Mouse (Mus musculus): ENCODE results near the gene Serpinf2. TPM values are rescaled to one million over a fixed set of nuclear protein-coding genes. Genes with fewer than 3 reads are reported as not detected.
"Not testable (repeated sequence)": the region's sequence is repeated elsewhere in the genome, so short reads cannot be mapped to it uniquely, and the experiment has no call there.

Serpinf2 gene
- polyA plus RNA-seq, 1 experiment from 2014 or later: 0.52 TPM

- Histone ChIP-seq H3K27me3 (ENCODE audit: control insufficient read depth, insufficient read depth, low read length) (no peaks in the 10 kb centered on the region), H3K36me3 (ENCODE audit: control insufficient read depth, insufficient read depth, low read length) (no peaks in the 10 kb centered on the region), H3K27ac (replicated peaks; ENCODE audit: low read depth, low read length) (no peak overlapping the region), H3K4me2 (ENCODE audit: low read depth, severe bottlenecking) (no peak overlapping the region), H3K4me3 (ENCODE audit: low read depth, low read length) (no peak overlapping the region), H3K9ac (ENCODE audit: low read length) (no peak overlapping the region), H3K4me1 (ENCODE audit: control insufficient read depth, insufficient read depth, low read length) (no peaks in the 10 kb centered on the region), H3K9me3 (ENCODE audit: control insufficient read depth, low read length) (no peaks in the 10 kb centered on the region)
- no peak for ATAC-seq (ENCODE audit: insufficient number of reproducible peaks, low FRiP score, low TSS enrichment, low read depth)
- WGBS: 77% methylated on average over 6 of the region's 6 CpGs
- no peak for DNase-seq (ENCODE audit: low spot score)
Observed at GRCm38 (mm10) chr11:75403301-75404052, 35.9 kb downstream of the Serpinf2 start.

GRCm38 (mm10) chr11:75402271-75402690 lies 37.1 kb downstream of the Serpinf2 start:
- DNase-seq (ENCODE audit: low spot score) (peak; percentile 37), ATAC-seq (ENCODE audit: insufficient number of reproducible peaks, low FRiP score, low TSS enrichment, low read depth) (no peak)
- H3K27ac ChIP-seq (replicated peaks; ENCODE audit: low read depth, low read length): no peak overlapping the region
- H3K4me2 ChIP-seq (ENCODE audit: low read depth, severe bottlenecking): no peak overlapping the region
- H3K9ac ChIP-seq (ENCODE audit: low read length): no peak overlapping the region
- no peaks in the 10 kb centered on the region for H3K9me3 ChIP-seq (ENCODE audit: control insufficient read depth, low read length)
- H3K4me1 ChIP-seq (ENCODE audit: control insufficient read depth, insufficient read depth, low read length): no peaks in the 10 kb centered on the region
- H3K27me3 ChIP-seq (ENCODE audit: control insufficient read depth, insufficient read depth, low read length): no peaks in the 10 kb centered on the region
- 66% methylated on average over 5 of the region's 5 CpGs for WGBS
- no peaks in the 10 kb centered on the region for H3K36me3 ChIP-seq (ENCODE audit: control insufficient read depth, insufficient read depth, low read length)
- H3K4me3 ChIP-seq (ENCODE audit: low read depth, low read length): no peak overlapping the region

- 74% methylated on average over 9 of the region's 9 CpGs for WGBS
- H3K27ac ChIP-seq (replicated peaks; ENCODE audit: low read depth, low read length): no peak overlapping the region
Observed at GRCm38 (mm10) chr11:75400099-75400498, 39.3 kb downstream of the Serpinf2 start.

GRCm38 (mm10) chr11:75399411-75399841 lies 40.0 kb downstream of the Serpinf2 start:
- H3K9ac ChIP-seq (ENCODE audit: low read length): no peak overlapping the region
- H3K27ac ChIP-seq (replicated peaks; ENCODE audit: low read depth, low read length): no peak overlapping the region
- ATAC-seq (ENCODE audit: insufficient number of reproducible peaks, low FRiP score, low TSS enrichment, low read depth) (no peak), DNase-seq (ENCODE audit: low spot score) (no peak)
- no peaks in the 10 kb centered on the region for H3K4me1 ChIP-seq (ENCODE audit: control insufficient read depth, insufficient read depth, low read length)
- H3K4me2 ChIP-seq (ENCODE audit: low read depth, severe bottlenecking): no peak overlapping the region
- H3K36me3 ChIP-seq (ENCODE audit: control insufficient read depth, insufficient read depth, low read length): no peaks in the 10 kb centered on the region
- H3K4me3 ChIP-seq (ENCODE audit: low read depth, low read length): no peak overlapping the region
- H3K9me3 ChIP-seq (ENCODE audit: control insufficient read depth, low read length): no peaks in the 10 kb centered on the region
- 83% methylated on average over 11 of the region's 11 CpGs for WGBS
- no peaks in the 10 kb centered on the region for H3K27me3 ChIP-seq (ENCODE audit: control insufficient read depth, insufficient read depth, low read length)

More at GRCm38 (mm10) chr11:75400099-75400498, 39.3 kb downstream of the Serpinf2 start:
- Histone ChIP-seq H3K9ac (ENCODE audit: low read length) (no peak overlapping the region), H3K4me1 (ENCODE audit: control insufficient read depth, insufficient read depth, low read length) (no peaks in the 10 kb centered on the region), H3K9me3 (ENCODE audit: control insufficient read depth, low read length) (no peaks in the 10 kb centered on the region), H3K4me3 (ENCODE audit: low read depth, low read length) (no peak overlapping the region), H3K36me3 (ENCODE audit: control insufficient read depth, insufficient read depth, low read length) (no peaks in the 10 kb centered on the region), H3K27me3 (ENCODE audit: control insufficient read depth, insufficient read depth, low read length) (no peaks in the 10 kb centered on the region), H3K4me2 (ENCODE audit: low read depth, severe bottlenecking) (no peak overlapping the region)
- no peak for DNase-seq (ENCODE audit: low spot score)
- ATAC-seq (ENCODE audit: insufficient number of reproducible peaks, low FRiP score, low TSS enrichment, low read depth): no peak

GRCm38 (mm10) chr11:75397452-75397851 lies 41.9 kb downstream of the Serpinf2 start:
- no peak overlapping the region for H3K9ac ChIP-seq (ENCODE audit: low read length)
- H3K4me3 ChIP-seq (ENCODE audit: low read depth, low read length): no peak overlapping the region
- no peak overlapping the region for H3K27ac ChIP-seq (replicated peaks; ENCODE audit: low read depth, low read length)
- ATAC-seq (ENCODE audit: insufficient number of reproducible peaks, low FRiP score, low TSS enrichment, low read depth): no peak
- 76% methylated on average over 7 of the region's 7 CpGs for WGBS
- H3K36me3 ChIP-seq (ENCODE audit: control insufficient read depth, insufficient read depth, low read length): no peaks in the 10 kb centered on the region
- no peaks in the 10 kb centered on the region for H3K27me3 ChIP-seq (ENCODE audit: control insufficient read depth, insufficient read depth, low read length)
- H3K9me3 ChIP-seq (ENCODE audit: control insufficient read depth, low read length): no peaks in the 10 kb centered on the region
- H3K4me2 ChIP-seq (ENCODE audit: low read depth, severe bottlenecking): no peak overlapping the region
- no peaks in the 10 kb centered on the region for H3K4me1 ChIP-seq (ENCODE audit: control insufficient read depth, insufficient read depth, low read length)
- no peak for DNase-seq (ENCODE audit: low spot score)

- DNase-seq (ENCODE audit: low spot score) (no peak), ATAC-seq (ENCODE audit: insufficient number of reproducible peaks, low FRiP score, low TSS enrichment, low read depth) (no peak)
- H3K27me3 ChIP-seq (ENCODE audit: control insufficient read depth, insufficient read depth, low read length): no peaks in the 10 kb centered on the region
- no peak overlapping the region for H3K27ac ChIP-seq (replicated peaks; ENCODE audit: low read depth, low read length)
- H3K4me1 ChIP-seq (ENCODE audit: control insufficient read depth, insufficient read depth, low read length): no peaks in the 10 kb centered on the region
- 87% methylated on average over 1 of the region's 1 CpGs for WGBS
- no peaks in the 10 kb centered on the region for H3K9me3 ChIP-seq (ENCODE audit: control insufficient read depth, low read length)
- H3K36me3 ChIP-seq (ENCODE audit: control insufficient read depth, insufficient read depth, low read length): no peaks in the 10 kb centered on the region
- no peak overlapping the region for H3K4me3 ChIP-seq (ENCODE audit: low read depth, low read length)
- H3K9ac ChIP-seq (ENCODE audit: low read length): no peak overlapping the region
- no peak overlapping the region for H3K4me2 ChIP-seq (ENCODE audit: low read depth, severe bottlenecking)
Observed at GRCm38 (mm10) chr11:75395611-75396010, 43.8 kb downstream of the Serpinf2 start.

GRCm38 (mm10) chr11:75383529-75383928 lies 55.9 kb downstream of the Serpinf2 start:
- H3K27ac ChIP-seq (replicated peaks; ENCODE audit: low read depth, low read length); H3K9ac ChIP-seq (ENCODE audit: low read length); DNase-seq (ENCODE audit: low spot score); H3K4me1 ChIP-seq (ENCODE audit: control insufficient read depth, insufficient read depth, low read length); H3K4me3 ChIP-seq (ENCODE audit: low read depth, low read length); H3K4me2 ChIP-seq (ENCODE audit: low read depth, severe bottlenecking); H3K9me3 ChIP-seq (ENCODE audit: control insufficient read depth, low read length); ATAC-seq (ENCODE audit: insufficient number of reproducible peaks, low FRiP score, low TSS enrichment, low read depth); H3K27me3 ChIP-seq (ENCODE audit: control insufficient read depth, insufficient read depth, low read length); H3K36me3 ChIP-seq (ENCODE audit: control insufficient read depth, insufficient read depth, low read length): not testable (repeated sequence)
- 66% methylated on average over 3 of the region's 3 CpGs for WGBS

Data from limb, embryonic 11.5 days (tissue).